Mouse (Mus musculus): ENCODE data around the gene Slc48a1. TPM values are rescaled to one million over a fixed set of nuclear protein-coding genes. Genes with fewer than 3 reads are reported as not detected.

Slc48a1 gene
- polyA plus RNA-seq, 1 experiment from 2014 or later, result 34.2 TPM

DNA sequence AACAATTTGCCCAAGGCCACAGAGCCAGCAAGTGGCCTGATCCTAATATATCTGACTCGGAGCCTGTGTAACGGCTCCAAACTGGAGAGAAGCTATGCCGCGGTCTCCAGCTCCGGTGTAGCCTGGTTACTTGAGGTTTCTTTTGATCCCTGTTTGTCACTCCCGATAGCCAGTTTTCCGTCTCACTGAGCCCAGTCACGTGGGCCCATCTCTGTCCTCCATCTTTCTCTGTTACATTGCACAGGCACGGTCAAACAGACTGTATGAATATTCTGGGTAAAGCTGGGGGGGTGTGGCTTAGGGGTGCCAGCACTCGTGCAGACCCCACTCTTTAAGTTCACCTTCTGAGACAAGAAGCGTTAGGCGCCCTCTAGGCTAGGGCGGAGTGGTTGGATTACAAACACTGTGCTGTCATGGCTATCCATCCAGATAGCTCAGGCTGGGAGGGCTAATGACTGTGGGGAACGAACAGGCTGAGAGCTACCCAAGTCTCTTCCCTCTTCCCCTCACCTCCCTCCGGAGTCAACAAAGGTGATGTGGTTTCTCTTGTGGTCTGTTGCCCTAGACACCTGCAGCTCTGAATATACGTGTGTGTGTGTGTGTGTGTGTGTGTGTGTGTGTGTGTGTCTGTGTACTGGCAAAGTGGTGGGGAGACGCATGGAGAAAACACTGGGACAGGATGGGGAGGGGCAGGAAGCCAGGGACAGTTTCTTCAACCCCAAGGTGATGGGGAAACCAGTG is 58.0 kb downstream of the Slc48a1 start:
- Histone ChIP-seq H3K9me3 (no peaks in the 10 kb centered on the region), H3K27me3 (no peaks in the 10 kb centered on the region), H3K4me2 (no peak overlapping the region; the same call in 1 of the 2 replicates), H3K4me3 (replicated peaks) (no peak overlapping the region), H3K36me3 (no peaks in the 10 kb centered on the region), H3K4me1 (replicated peaks) (peaks cover 56% of the 10 kb centered on the region), H3K9ac (replicated peaks) (no peak overlapping the region), H3K27ac (no peak overlapping the region)
- 47% methylated on average over 17 of the region's 17 CpGs for WGBS
- no peak for ATAC-seq (ENCODE audit: insufficient number of reproducible peaks, insufficient read depth, low FRiP score, low TSS enrichment, low read depth)

DNA sequence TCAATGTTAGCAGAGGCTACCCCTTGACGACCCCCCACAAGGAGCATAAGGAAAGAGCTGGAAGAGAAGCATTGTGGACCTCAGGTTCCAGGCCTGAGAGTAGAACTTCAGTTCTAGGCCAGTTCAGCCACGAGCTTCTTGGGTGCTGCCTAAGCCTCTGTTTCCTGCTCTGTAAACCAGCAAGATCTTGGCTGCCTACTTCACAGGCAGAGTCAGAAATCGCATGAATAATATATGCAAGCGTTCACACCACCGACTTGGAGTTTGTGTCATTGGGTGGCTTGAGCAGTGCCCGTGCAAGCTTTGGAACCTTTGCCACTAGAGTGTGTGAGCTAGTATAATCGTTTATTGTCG is 58.6 kb downstream of the Slc48a1 start:
- no peaks in the 10 kb centered on the region for H3K27me3 ChIP-seq
- H3K9ac ChIP-seq (replicated peaks), result no peak overlapping the region
- H3K4me1 ChIP-seq (replicated peaks), result peaks cover 55% of the 10 kb centered on the region
- H3K36me3 ChIP-seq, result no peaks in the 10 kb centered on the region
- no peak overlapping the region for H3K27ac ChIP-seq
- no peak for ATAC-seq (ENCODE audit: insufficient number of reproducible peaks, insufficient read depth, low FRiP score, low TSS enrichment, low read depth)
- H3K4me3 ChIP-seq (replicated peaks), result no peak overlapping the region
- no peak overlapping the region for H3K4me2 ChIP-seq
- WGBS, result 68% methylated on average over 8 of the region's 8 CpGs
- H3K9me3 ChIP-seq, result no peaks in the 10 kb centered on the region

DNA sequence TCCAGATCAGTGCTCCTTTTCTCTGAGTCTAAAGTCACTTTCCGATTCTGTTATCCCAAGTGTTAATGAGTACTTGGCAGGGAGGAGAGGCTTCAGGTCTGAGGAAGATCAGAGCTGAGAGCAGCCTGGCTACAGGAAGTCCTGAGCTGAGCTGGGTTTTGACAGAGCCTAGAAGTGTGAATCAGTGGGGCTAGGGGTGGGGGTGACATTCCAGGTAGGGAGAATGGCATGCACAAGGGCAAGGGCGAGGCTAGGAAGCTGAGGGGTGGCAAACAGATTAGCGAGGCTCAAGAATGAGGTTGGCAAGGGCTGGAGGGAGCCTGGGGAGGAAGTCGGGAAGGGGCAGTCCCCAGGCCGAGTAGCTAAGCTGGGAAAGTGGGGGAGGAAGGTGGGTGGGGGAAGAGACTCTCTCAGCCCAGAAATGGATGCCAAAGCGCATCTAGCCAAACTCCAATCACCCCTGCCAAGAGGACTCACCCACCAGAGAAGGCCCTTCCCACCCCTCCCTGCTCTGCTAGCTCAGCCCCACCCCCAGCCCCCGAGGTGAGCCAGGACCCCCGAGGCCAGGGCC is 59.3 kb downstream of the Slc48a1 start:
- Histone ChIP-seq H3K4me2 (no peak overlapping the region), H3K4me1 (replicated peaks) (peaks cover 48% of the 10 kb centered on the region), H3K36me3 (no peaks in the 10 kb centered on the region), H3K27ac (no peak overlapping the region), H3K27me3 (no peaks in the 10 kb centered on the region), H3K4me3 (replicated peaks) (no peak overlapping the region), H3K9me3 (no peaks in the 10 kb centered on the region), H3K9ac (replicated peaks) (no peak overlapping the region)
- 10% methylated on average over 8 of the region's 8 CpGs for WGBS
- ATAC-seq (ENCODE audit: insufficient number of reproducible peaks, insufficient read depth, low FRiP score, low TSS enrichment, low read depth), result no peak

DNA sequence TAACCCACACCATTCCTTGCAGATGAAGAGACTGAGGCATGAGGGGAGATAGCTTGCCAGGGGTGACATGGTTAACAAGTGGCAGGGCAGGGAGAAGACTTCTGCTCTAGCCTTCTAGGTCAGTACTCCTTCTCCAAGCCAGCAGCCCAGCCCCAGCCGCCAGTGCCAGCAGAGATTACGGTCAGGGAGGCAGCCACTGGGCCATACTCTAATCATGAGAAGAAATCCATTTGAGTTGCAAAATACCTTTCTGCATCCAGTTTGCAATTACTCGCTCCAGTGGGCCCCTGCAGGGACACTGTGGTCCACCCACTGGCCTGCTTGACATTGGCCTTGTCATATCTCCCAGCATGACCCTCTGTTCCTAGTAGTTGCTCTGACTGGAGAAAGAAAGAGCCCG is 60.1 kb downstream of the Slc48a1 start:
- H3K27me3 ChIP-seq, result no peaks in the 10 kb centered on the region
- H3K4me3 ChIP-seq (replicated peaks), result no peak overlapping the region
- ATAC-seq (ENCODE audit: insufficient number of reproducible peaks, insufficient read depth, low FRiP score, low TSS enrichment, low read depth), result no peak
- peaks cover 45% of the 10 kb centered on the region for H3K4me1 ChIP-seq (replicated peaks)
- no peak overlapping the region for H3K4me2 ChIP-seq
- no peak overlapping the region for H3K27ac ChIP-seq
- H3K9ac ChIP-seq (replicated peaks), result no peak overlapping the region
- 84% methylated on average over 4 of the region's 4 CpGs for WGBS
- no peaks in the 10 kb centered on the region for H3K9me3 ChIP-seq
- H3K36me3 ChIP-seq, result no peaks in the 10 kb centered on the region

DNA sequence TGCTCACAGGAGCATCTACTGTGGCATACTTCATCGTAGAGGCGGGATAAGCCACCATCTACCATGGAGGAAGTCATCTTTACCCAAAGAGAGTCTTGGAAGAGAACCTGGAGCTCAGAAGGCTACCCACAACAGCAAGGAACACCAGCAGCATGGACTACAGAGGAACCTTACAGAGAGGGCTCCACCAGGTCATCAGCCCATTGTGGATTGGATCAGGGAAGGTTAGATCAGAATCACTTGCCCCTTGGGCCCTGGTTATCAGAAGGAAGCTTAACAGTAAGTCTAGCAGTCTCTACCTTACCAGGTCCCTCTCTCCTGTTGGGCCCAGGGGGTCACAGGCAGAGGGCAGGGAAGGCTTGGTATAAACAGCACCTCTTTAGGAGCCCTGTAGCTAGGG is 60.7 kb downstream of the Slc48a1 start:
- H3K9me3 ChIP-seq, result no peaks in the 10 kb centered on the region
- no peaks in the 10 kb centered on the region for H3K27me3 ChIP-seq
- H3K4me1 ChIP-seq (replicated peaks), result peaks cover 45% of the 10 kb centered on the region
- H3K36me3 ChIP-seq, result no peaks in the 10 kb centered on the region
- no peak overlapping the region for H3K4me3 ChIP-seq (replicated peaks)
- no peak overlapping the region for H3K4me2 ChIP-seq
- ATAC-seq (ENCODE audit: insufficient number of reproducible peaks, insufficient read depth, low FRiP score, low TSS enrichment, low read depth), result no peak
- peak overlapping the region; percentile 78; the same call in 1 of the 2 replicates for H3K27ac ChIP-seq
- no peak overlapping the region for H3K9ac ChIP-seq (replicated peaks)
- 94% methylated on average over 2 of the region's 2 CpGs for WGBS

DNA sequence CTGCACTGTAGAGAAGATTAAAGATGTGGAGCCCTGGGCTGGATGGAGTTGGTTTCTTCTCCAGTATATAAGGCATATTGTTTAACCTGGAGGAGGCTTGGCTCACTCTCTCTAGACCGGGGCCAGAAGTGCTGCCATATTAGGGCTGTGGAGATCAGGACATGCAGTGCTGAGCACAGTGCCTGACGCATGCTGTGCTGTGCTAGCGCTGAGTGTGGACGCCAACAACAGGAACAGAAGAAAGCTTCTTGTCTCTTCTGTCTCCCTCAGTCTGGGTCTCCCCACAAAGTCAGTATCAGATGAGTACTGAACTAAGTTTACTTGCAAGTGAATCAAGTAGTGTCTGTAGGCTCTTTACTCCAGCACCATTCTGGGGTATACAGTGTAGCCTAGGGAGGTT is 61.2 kb downstream of the Slc48a1 start:
- H3K9ac ChIP-seq (replicated peaks), result no peak overlapping the region
- no peaks in the 10 kb centered on the region for H3K36me3 ChIP-seq
- H3K27ac ChIP-seq, result peak overlapping the region; percentile 78
- whole genome bisulfite sequencing, result 72% methylated on average over 4 of the region's 4 CpGs
- H3K27me3 ChIP-seq, result no peaks in the 10 kb centered on the region
- H3K4me1 ChIP-seq (replicated peaks), result peaks cover 45% of the 10 kb centered on the region
- ATAC-seq (ENCODE audit: insufficient number of reproducible peaks, insufficient read depth, low FRiP score, low TSS enrichment, low read depth), result no peak
- H3K9me3 ChIP-seq, result no peaks in the 10 kb centered on the region
- H3K4me2 ChIP-seq, result no peak overlapping the region
- no peak overlapping the region for H3K4me3 ChIP-seq (replicated peaks)

DNA sequence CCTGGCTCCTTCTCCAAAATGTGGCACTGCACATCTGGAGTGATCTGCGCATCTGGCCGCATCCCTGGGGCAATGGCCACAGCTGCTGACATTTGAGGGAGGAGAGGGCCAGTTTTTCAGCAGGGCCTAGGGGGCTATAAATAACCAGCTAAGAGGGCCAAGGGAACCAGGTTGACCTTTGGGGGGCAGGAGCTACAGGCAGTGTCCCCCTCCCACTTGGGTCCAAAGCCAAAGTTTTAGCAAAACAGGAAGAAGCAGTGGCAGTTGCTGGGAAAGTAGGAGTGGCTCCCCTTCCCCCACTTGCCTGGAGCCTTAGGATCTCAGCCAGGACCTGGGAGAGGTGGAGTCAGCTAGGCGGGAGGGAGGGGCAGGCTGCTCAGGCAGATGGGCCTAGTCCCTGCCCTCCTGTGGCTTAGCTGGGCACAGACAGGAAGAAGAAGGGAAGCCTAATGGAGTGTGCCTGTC is 61.7 kb downstream of the Slc48a1 start:
- Histone ChIP-seq H3K9me3 (no peaks in the 10 kb centered on the region), H3K36me3 (no peaks in the 10 kb centered on the region), H3K27me3 (no peaks in the 10 kb centered on the region), H3K9ac (replicated peaks) (no peak overlapping the region), H3K4me1 (replicated peaks) (peaks cover 45% of the 10 kb centered on the region), H3K4me2 (no peak overlapping the region), H3K4me3 (replicated peaks) (no peak overlapping the region), H3K27ac (peak overlapping the region; percentile 78)
- ATAC-seq (ENCODE audit: insufficient number of reproducible peaks, insufficient read depth, low FRiP score, low TSS enrichment, low read depth), result peak; percentile 39; the same call in 1 of the 2 replicates
- 6% methylated on average over 3 of the region's 3 CpGs for WGBS

DNA sequence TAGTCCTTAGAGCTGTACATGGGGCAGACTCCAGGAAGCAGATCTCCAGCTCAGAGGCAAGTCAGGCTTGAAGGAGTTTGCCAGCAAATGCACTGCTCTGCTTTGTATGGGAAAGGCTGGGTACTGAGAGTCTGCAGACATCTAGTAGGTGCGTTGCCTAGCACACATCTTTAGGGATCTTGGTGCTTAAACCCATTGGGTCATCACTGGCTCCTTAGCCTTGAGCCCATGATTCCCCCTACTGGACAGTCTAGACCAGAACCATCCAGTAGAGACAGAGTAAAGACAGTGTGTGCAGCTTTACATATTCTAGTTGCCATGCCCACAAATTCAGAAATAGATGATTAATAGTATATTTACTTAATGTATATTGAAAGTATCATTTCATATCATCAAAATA is 62.5 kb downstream of the Slc48a1 start:
- Histone ChIP-seq H3K4me3 (replicated peaks) (no peak overlapping the region), H3K4me2 (no peak overlapping the region), H3K36me3 (no peaks in the 10 kb centered on the region), H3K27me3 (no peaks in the 10 kb centered on the region), H3K4me1 (replicated peaks) (peaks cover 45% of the 10 kb centered on the region), H3K9ac (replicated peaks) (no peak overlapping the region), H3K9me3 (no peaks in the 10 kb centered on the region), H3K27ac (peak overlapping the region; percentile 78; the same call in 1 of the 2 replicates)
- WGBS, result 93% methylated on average over 1 of the region's 1 CpGs
- no peak for ATAC-seq (ENCODE audit: insufficient number of reproducible peaks, insufficient read depth, low FRiP score, low TSS enrichment, low read depth)

DNA sequence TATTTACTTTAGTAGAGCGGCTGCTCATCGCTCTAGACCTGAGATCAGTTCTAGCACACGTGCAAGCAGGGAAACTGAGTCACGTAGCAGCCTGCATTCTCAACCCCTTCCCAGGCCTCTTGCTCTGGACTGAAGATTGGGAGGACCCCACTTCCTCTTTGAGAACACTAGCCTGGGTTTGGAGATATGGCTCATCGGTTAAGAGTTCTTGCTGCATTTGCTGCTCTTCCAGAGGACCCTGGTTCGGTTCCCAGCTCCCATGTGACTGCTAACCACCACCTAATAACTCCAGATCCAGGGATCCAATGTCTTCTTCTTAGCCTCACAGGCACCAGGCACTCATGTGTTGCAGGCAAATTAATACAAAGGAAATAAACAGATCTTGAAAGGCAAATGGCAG is 63.1 kb downstream of the Slc48a1 start:
- WGBS, result 95% methylated on average over 6 of the region's 6 CpGs
- H3K9ac ChIP-seq (replicated peaks), result no peak overlapping the region
- H3K4me2 ChIP-seq, result no peak overlapping the region
- no peak overlapping the region for H3K4me3 ChIP-seq (replicated peaks)
- no peak overlapping the region for H3K27ac ChIP-seq
- H3K27me3 ChIP-seq, result no peaks in the 10 kb centered on the region
- no peaks in the 10 kb centered on the region for H3K36me3 ChIP-seq
- H3K4me1 ChIP-seq (replicated peaks), result peaks cover 40% of the 10 kb centered on the region
- no peaks in the 10 kb centered on the region for H3K9me3 ChIP-seq
- no peak for ATAC-seq (ENCODE audit: insufficient number of reproducible peaks, insufficient read depth, low FRiP score, low TSS enrichment, low read depth)

DNA sequence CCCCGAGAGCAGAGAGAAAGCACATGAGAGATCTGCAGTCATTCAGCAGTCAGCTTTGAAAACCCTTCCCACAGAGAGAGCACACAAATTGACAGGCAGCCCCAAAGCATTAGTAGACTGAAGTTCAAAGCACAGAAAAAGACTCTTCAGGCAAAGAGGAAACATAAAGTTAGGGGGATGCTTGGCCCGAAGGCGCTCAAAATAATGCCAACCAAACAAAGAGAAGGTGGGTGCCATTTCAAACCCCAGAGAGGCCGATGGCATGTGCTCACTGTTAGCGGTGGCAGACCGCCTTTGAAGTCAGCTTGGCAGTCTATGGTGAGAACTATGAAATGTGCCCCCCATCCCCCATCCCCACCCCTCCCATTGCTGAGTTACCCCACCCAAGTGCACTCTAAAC is 63.7 kb downstream of the Slc48a1 start:
- ATAC-seq (ENCODE audit: insufficient number of reproducible peaks, insufficient read depth, low FRiP score, low TSS enrichment, low read depth), result no peak
- Histone ChIP-seq H3K36me3 (no peaks in the 10 kb centered on the region), H3K27ac (no peak overlapping the region), H3K27me3 (no peaks in the 10 kb centered on the region), H3K9ac (replicated peaks) (no peak overlapping the region), H3K9me3 (no peaks in the 10 kb centered on the region), H3K4me3 (replicated peaks) (no peak overlapping the region), H3K4me1 (replicated peaks) (peaks cover 35% of the 10 kb centered on the region), H3K4me2 (no peak overlapping the region)
- 85% methylated on average over 6 of the region's 6 CpGs for WGBS

Measured in limb, embryonic 12.5 days (tissue).